Mouse (Mus musculus): ENCODE measurements at regions not wholly inside any gene's neighbourhood (a gene's known extent, or its start where the extent isn't known, plus 50 kb on each side); places are given as distances from the start of the nearest gene placed in this dataset.

- peak; percentile 10 for DNase-seq (ENCODE audit: low read depth, low spot score)
Observed at GRCm38 (mm10) chr9:41578221-41579106, 417.0 kb upstream of the Ubash3b start.

DNA sequence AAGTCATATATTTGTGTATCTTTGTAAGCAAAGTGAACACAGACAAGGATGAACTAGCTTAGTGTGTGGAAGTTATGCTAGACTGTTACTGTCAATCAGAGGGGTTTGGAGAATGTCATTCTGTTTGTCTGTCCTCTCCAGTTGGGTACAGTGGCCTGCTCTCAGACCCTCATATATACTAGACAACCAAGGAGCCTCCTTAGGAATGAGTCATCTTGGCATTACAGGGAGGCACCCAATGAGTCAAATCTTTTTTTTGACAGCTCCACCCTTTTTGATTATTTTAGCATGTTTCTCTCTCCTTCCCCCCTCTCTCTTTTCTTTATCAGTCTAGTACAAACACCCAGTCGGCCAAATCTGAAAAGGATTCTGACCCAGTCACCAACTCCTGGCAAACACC, 416.3 kb upstream of the Ubash3b start:
- DNase-seq (ENCODE audit: low read depth, low spot score) = peak; percentile 77

DNA sequence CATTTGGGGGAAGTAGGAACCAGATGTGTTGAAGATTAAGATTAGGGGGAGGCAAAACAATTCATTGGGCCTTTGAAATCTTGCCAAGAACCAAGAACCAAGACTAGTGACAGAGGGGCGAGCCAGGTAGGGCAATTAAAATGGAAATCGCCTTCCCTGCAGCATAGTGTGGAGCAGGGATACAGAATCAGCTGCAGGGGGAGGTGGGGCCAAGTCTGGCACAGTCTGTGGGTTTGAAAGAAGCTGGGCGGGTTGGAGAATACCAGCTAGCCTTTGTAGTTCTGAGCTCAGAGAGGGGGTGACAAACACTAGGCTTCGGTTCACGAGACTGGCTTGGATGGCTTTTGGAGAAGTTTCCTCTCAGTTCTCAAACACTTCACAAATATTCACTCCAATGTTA, 414.3 kb upstream of the Ubash3b start:
- DNase-seq (ENCODE audit: low read depth, low spot score) = no peak

DNA sequence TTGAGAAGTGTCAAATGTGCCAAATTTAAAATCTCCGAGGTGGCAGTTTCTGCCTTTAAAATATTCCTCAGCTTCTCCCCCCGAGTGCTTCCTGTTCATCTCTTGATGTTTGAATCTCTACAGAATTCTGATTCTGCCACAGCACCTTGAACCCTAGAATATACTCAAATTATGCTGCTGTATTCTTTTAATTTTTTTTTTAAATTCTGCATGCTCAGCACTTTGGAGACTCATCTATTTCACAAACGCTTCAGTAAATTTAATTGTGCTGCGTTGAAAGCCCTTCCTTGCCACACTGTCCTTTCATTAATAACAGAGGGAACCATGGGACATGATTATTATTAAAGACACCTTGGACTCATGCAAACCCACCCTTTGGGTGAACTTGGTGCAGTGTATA, 408.8 kb upstream of the Ubash3b start:
- DNase-seq (ENCODE audit: low read depth, low spot score) = no peak

DNA sequence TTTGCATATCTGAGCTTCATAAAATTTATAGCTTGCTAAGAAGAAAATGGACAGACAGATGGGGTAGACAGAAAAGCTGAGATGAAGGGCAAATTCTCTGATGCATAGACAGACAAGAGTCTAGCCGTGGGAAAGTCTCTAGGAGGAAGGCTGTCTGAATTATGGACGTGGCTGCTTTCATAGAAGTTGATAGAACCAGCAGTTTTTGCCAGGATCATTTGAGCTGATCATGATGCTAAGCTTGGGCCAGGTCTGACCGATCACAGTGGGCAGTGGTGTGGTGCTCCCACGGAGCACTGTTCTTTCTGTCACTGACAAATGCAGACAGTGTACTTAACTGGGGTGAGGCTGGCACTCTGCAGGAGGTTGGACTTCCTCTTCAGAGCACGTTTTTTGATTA, 405.0 kb upstream of the Ubash3b start:
- DNase-seq (ENCODE audit: low read depth, low spot score) = no peak

- no peak for DNase-seq (ENCODE audit: low read depth, low spot score)
Observed at GRCm38 (mm10) chr9:41565784-41566183, 404.3 kb upstream of the Ubash3b start.

DNA sequence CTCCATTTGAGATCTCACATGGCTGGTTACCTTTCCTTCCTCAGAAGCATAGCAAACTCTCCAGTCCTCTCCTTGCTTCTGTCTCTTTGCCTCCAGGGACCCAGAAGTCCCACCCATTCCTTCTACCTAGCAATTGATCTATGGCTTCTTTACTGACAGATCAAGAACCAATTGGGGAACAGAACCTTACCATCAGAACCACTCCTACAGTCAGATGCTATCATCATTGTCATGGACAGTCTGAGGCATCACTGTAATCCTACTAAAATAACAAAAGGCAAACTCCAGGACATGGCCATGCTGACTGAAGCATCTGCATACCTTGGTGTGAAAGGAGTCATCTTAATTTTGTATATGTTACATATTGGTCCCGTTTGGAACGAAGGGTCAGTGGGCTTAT, 401.9 kb upstream of the Ubash3b start:
- DNase-seq (ENCODE audit: low read depth, low spot score) = no peak

DNA sequence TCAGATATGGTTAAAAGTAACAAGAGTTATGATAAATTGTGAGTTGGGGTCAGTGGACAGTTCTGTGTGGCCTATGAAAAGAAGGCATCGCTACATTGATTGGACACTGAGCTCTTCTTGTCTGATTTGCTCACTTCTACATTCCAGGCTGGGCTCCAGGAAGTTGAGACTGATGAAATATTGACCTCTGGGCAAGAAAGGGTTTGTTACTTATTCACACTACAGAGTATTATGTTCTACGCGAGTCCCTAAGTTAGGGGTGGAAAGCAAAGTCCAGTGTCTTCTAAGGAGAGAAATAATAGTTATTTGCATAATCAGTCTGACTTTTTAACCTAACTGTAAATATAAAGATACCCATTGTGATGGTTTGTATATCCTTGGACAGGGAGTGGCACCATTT, 397.0 kb upstream of the Ubash3b start:
- no peak for DNase-seq (ENCODE audit: low read depth, low spot score)

DNA sequence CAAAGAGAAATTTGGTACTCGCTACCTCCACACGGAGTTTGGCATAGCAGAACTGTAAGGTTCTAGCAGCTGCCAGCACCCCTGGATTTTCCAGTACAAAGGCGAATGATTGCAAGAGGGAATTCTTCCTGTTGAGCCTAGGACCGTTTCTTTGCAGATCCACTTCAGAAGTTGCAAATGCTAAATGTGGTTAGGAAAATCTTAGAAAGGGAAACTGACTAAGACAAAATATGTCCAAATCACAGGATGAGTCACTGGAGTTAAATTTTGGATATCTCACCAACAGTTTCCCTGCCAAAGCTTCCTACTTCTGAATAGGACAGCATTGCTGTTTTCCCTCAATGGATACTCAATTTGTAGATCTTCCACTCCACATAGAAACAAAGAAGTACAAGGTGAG, 395.4 kb upstream of the Ubash3b start:
- peak; percentile 63 for DNase-seq (ENCODE audit: low read depth, low spot score)

GRCm38 (mm10) chr9:41545776-41546175, 384.3 kb upstream of the Ubash3b start:
- DNase-seq (ENCODE audit: low read depth, low spot score) = peak; percentile 91

- peak; percentile 67 for DNase-seq (ENCODE audit: low read depth, low spot score)
Observed at GRCm38 (mm10) chr9:41542511-41542910, 381.0 kb upstream of the Ubash3b start.

DNA sequence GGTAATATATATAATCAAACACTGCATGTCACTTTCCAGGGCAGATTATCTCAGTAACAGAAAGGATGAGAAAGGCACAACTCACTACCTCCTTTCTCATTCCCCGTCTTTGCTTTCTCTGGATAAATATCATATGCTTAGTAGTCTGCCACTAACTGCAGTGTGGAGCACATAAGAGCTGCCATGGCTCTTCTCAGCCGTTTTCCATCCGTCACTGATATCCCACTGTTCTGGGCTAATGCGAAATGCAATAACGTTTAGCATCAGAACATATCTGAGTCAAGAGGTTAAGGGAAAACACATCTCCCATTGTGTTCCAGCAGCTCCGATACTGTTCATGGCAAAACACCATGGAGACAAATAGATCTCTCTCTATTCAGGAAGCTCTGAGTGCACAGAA, 379.8 kb upstream of the Ubash3b start:
- DNase-seq (ENCODE audit: low read depth, low spot score) = no peak

GRCm38 (mm10) chr9:41532786-41533185, 371.3 kb upstream of the Ubash3b start:
- DNase-seq (ENCODE audit: low read depth, low spot score) = no peak

GRCm38 (mm10) chr9:41532290-41532689, 370.8 kb upstream of the Ubash3b start:
- DNase-seq (ENCODE audit: low read depth, low spot score) = no peak

GRCm38 (mm10) chr9:41531596-41531995, 370.1 kb upstream of the Ubash3b start:
- no peak for DNase-seq (ENCODE audit: low read depth, low spot score)

- no peak for DNase-seq (ENCODE audit: low read depth, low spot score)
Observed at GRCm38 (mm10) chr9:41526126-41526525, 364.6 kb upstream of the Ubash3b start.

DNA sequence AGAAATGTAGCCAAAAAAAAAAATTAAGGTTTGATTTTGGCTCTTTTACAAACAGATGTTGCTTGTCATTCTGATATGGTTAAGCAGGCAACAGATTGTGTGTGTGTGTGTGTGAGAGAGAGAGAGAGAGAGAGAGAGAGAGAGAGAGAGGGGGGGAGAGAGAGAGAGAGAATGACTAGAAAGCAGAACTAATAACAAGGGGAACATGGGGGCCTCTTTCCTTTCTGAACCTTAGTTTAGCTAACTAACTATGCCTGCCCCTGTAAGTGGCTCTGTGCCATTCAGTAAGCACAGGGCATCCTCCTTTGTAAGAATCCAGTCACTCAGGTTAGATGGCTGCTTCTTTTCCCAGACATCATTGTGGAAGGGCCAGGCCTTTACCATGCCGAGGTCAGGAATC, 364.0 kb upstream of the Ubash3b start:
- DNase-seq (ENCODE audit: low read depth, low spot score) = no peak

DNA sequence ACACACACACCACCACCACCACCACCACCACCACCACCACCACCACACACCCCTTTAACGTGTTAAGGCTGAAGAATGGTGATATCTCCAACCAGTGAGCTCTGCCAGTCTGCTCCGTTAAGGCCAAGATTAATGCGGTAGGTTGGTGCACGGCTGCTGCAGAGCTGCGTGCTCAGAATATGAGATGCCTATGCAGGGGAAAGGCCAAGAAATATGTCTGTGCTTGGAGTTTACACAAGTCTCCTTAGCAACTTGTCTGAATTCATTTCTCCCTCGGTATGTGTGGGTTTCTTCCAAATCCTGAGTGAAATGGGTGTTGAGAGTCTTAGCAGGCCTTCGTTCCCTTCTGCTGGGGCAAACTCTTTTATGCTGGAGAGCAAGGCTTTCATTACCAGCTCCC, 363.1 kb upstream of the Ubash3b start:
- DNase-seq (ENCODE audit: low read depth, low spot score) = no peak

- DNase-seq (ENCODE audit: low read depth, low spot score) = no peak
Observed at GRCm38 (mm10) chr9:41523969-41524368, 362.5 kb upstream of the Ubash3b start.

- no peak for DNase-seq (ENCODE audit: low read depth, low spot score)
Observed at GRCm38 (mm10) chr9:41522302-41522701, 360.8 kb upstream of the Ubash3b start.

GRCm38 (mm10) chr9:41517787-41518186, 356.3 kb upstream of the Ubash3b start:
- no peak for DNase-seq (ENCODE audit: low read depth, low spot score)

- DNase-seq (ENCODE audit: low read depth, low spot score) = no peak
Observed at GRCm38 (mm10) chr9:41517053-41517696, 355.7 kb upstream of the Ubash3b start.

GRCm38 (mm10) chr9:41515192-41515591, 353.7 kb upstream of the Ubash3b start:
- DNase-seq (ENCODE audit: low read depth, low spot score) = peak; percentile 97
